Mouse (Mus musculus) heart, adult 2 months (tissue): Measurements from ENCODE around the gene Fgf4. TPM values are rescaled to one million over a fixed set of nuclear protein-coding genes. Genes with fewer than 3 reads are reported as not detected.
A peak's percentile ranks its signal among the peaks of the same experiment; 100 is the strongest.

Source experiments
- DNase-seq, 2 experiments: peaks; one replicate each; pipeline ENCODE4 v3.0.0; 2021
- H3K27ac ChIP-seq: fragments of 200-600 bp; 2 replicates; pipeline ENCODE4 v1.8.1; 2022
- H3K27me3 ChIP-seq: fragments of 200-500 bp; 2 replicates; pipeline ENCODE4 v1.6.1; 2012; ENCODE audit warnings: mild to moderate bottlenecking, low read length, inconsistent platforms, mixed read lengths; ENCODE audit not compliant: control insufficient read depth, insufficient read depth
- H3K36me3 ChIP-seq: fragments of 200-500 bp; 2 replicates; pipeline ENCODE4 v1.6.1; 2012; ENCODE audit warnings: low read length, inconsistent platforms; ENCODE audit not compliant: control insufficient read depth, insufficient read depth
- H3K4me1 ChIP-seq: fragments of 200-500 bp; 2 replicates; pipeline ENCODE4 v1.6.1; 2011; ENCODE audit warnings: low read length; ENCODE audit not compliant: control insufficient read depth, insufficient read depth
- H3K4me3 ChIP-seq: fragments of 200-600 bp; 2 replicates; pipeline ENCODE4 v1.8.1; 2022
- H3K79me2 ChIP-seq: fragments of 200-500 bp; replicated peaks from 2 replicates; pipeline ENCODE4 v1.6.1; 2012; ENCODE audit warnings: mild to moderate bottlenecking, inconsistent platforms, low read length, moderate library complexity, mixed read lengths; ENCODE audit not compliant: control insufficient read depth, insufficient read depth
- H3K9ac ChIP-seq: fragments of 200-500 bp; 2 replicates; pipeline ENCODE4 v1.6.1; 2012; ENCODE audit warnings: low read depth, mild to moderate bottlenecking, control low read depth, inconsistent platforms, low read length, mixed read lengths
- CTCF ChIP-seq: fragments of 200-600 bp; IDR thresholded peaks from 2 replicates; pipeline ENCODE4 v1.8.1; 2022; ENCODE audit warnings: antibody characterized with exemption, mild to moderate bottlenecking, moderate library complexity
- EP300 ChIP-seq: fragments of 200-500 bp; IDR thresholded peaks from 2 replicates; pipeline ENCODE4 v1.6.1; 2011; ENCODE audit warnings: low read depth, low read length, control low read depth; ENCODE audit not compliant: insufficient read depth
- POLR2A ChIP-seq: fragments of 200-500 bp; IDR thresholded peaks from 2 replicates; pipeline ENCODE4 v1.6.1; 2011; ENCODE audit warnings: mild to moderate bottlenecking, low read depth, low read length, control low read depth; ENCODE audit not compliant: insufficient read depth
- WGBS: fragments of 180-500 bp; shearing (Covaris S2); methylation state at CpG from one replicate; pipeline ENCODE4 v1.1.7; 2018; 5-methylcytosine and 5-hydroxymethylcytosine counted together
- intact Hi-C: fragments of 180-260 bp; cut with DNase I; formaldehyde crosslinking; loops from one replicate; pipeline ENCODE4 v1.15.1; 2025
- long read RNA-seq: library from polyadenylated mRNA; stranded (forward); transcript quantifications from one replicate; pipeline ENCODE4 v2.0.0, GENCODE M21; 2021
- polyA plus RNA-seq: library from polyadenylated mRNA; depleted of rRNA; stranded (reverse); fragments of >200 nt; gene quantifications from 2 replicates; pipeline ENCODE4 v1.2.3, GENCODE M21; 2012; rRNA removed
- total RNA-seq, 2 experiments: library from RNA; stranded (reverse); gene quantifications; 2 replicates each; pipeline ENCODE4 v1.2.3; 2021

The Fgf4 gene
- total RNA-seq (not detected), polyA plus RNA-seq (not detected in 2 replicates)
- long read RNA-seq: 0 reads

DNA sequence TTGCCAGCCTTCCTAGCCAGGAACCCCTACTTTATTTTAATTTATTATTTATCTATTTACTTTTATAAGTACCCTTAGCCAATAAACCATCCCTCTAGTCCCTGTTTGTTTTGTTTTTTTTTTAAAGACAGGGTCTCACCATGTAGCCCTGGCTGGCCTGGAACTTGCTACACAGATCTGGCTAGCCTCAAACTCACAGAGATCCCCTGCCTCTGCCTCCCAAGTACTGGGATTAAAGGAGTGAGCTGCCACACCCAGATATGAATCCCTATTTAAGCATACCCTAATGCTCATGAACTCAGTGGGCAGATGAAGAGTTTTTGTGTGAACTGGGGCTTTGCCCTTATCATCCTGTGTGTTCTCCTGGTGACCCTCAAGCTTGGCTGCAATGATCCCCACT lies at the start of gene Fgf4:
Gene Fgf4, plus strand, starts transcription at position 301 of the 400 bp plus-strand sequence.
- H3K79me2 ChIP-seq: no peaks in the 10 kb centered on the region
- H3K4me3 ChIP-seq: no peak within 1 kb of the TSS
- H3K9ac ChIP-seq: no peak within 1 kb of the TSS
- TF ChIP-seq POLR2A: no peak
- TF ChIP-seq EP300: no peak
- TF ChIP-seq CTCF: no peak
- H3K27me3 ChIP-seq: no peaks in the 10 kb centered on the region
- no peak for DNase-seq
- no peaks in the 10 kb centered on the region for H3K4me1 ChIP-seq
- no peaks in the 10 kb centered on the region for H3K36me3 ChIP-seq
- no peak within 1 kb of the TSS for H3K27ac ChIP-seq
- intact Hi-C loops: loop anchor here (2.0 kb wide), 1 partner anchor 48 kb away; no protein-coding TSS in a partner anchor

DNA sequence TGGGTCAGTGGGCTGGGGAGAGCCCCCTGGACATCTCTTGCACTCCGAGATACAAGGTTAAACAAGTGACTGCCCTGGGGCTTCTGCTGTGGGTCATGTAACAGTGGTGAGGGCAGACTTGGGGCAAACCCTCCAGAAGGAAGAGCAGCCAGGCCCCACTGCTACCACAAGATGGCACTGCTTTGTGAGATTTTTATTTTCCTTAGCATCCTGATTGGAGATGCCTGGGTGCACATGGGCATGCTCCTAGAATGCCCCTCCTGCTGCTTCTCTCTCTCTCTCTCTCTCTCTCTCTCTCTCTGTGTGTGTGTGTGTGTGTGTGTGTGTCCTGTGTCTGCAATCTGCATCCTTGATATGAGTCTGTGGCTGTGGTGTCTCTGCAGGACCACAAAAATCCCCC lies 48.7 kb upstream of the Fgf4 start:
- Histone ChIP-seq H3K4me1 (peaks cover 2% of the 10 kb centered on the region; the same call in 1 of the 2 replicates), H3K36me3 (no peaks in the 10 kb centered on the region), H3K79me2 (no peaks in the 10 kb centered on the region), H3K27me3 (no peaks in the 10 kb centered on the region), H3K4me3 (no peak overlapping the region), H3K27ac (no peak overlapping the region), H3K9ac (no peak overlapping the region)
- WGBS: 57% methylated on average over 1 of the region's 1 CpGs
- DNase-seq: no peak
- no peak for TF ChIP-seq POLR2A
- peak; percentile 68 for TF ChIP-seq CTCF
- TF ChIP-seq EP300: no peak
- intact Hi-C loops: loop anchor here (1.0 kb wide), 1 partner anchor 96 kb away; no protein-coding TSS in a partner anchor

DNA sequence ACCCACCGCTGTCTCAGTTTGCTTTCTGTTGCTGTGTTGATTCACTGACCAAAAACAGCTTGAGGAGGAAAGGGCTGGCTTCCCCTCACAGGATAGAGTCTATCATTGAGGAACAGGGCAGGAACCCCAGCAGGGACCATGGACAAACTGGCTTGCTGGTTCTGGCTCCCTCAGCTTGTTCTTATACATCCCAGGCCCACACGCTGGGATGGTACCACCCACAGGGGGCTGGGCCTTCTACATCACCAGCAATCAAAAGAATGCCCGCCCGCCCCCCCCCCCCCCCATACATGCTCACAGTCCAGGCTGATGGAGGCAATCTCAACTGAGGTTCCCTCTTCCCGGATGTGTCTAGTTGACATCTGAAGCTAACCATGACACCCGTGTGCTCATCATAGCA lies 40.1 kb upstream of the Fgf4 start:
- H3K4me3 ChIP-seq: no peak overlapping the region

DNA sequence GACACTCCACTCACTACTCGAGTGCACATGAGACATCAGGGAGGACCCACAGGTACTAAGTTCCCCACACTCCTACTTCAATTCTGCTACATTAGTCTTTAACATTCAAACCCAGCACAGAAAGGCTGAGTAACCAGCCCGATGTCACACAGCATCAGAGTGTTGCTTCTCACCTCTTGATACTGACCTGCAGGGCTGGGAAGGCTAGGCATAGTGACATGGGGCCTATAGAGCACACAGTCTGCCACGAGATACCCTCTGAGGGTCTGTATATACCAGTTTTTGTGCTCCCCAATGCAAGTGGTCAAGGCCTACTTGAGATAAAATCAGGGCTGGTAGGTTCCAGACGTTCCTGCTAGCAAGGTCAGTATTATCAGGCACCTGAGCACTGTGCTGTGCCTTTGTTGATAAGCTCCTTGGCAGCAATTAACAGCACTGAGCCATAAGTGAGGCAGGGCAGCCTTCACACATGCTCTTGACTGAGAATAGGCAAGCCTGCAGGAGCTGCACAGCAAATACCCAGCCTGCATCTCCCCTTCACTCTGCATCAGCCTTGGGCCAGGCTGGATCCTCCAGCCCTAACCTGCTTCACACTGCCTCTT lies 39.1 kb upstream of the Fgf4 start:
- no peak overlapping the region for H3K27ac ChIP-seq
- H3K27me3 ChIP-seq: no peaks in the 10 kb centered on the region
- H3K36me3 ChIP-seq: no peaks in the 10 kb centered on the region
- no peak for DNase-seq
- intact Hi-C loops: no loop called here
- no peaks in the 10 kb centered on the region for H3K79me2 ChIP-seq
- WGBS: 50% methylated on average over 4 of the region's 4 CpGs
- TF ChIP-seq EP300 (no peak), CTCF (no peak), POLR2A (no peak)
- no peak overlapping the region for H3K4me3 ChIP-seq
- H3K4me1 ChIP-seq: no peaks in the 10 kb centered on the region
- H3K9ac ChIP-seq: no peak overlapping the region

More for the DNA sequence above, 40.1 kb upstream of the Fgf4 start:
- Histone ChIP-seq H3K27ac (no peak overlapping the region), H3K9ac (no peak overlapping the region), H3K4me1 (no peaks in the 10 kb centered on the region), H3K27me3 (no peaks in the 10 kb centered on the region), H3K36me3 (no peaks in the 10 kb centered on the region), H3K79me2 (no peaks in the 10 kb centered on the region)
- no peak for TF ChIP-seq POLR2A
- TF ChIP-seq EP300: no peak
- TF ChIP-seq CTCF: no peak
- no peak for DNase-seq
- WGBS: 67% methylated on average over 6 of the region's 6 CpGs
- intact Hi-C loops: no loop called here

DNA sequence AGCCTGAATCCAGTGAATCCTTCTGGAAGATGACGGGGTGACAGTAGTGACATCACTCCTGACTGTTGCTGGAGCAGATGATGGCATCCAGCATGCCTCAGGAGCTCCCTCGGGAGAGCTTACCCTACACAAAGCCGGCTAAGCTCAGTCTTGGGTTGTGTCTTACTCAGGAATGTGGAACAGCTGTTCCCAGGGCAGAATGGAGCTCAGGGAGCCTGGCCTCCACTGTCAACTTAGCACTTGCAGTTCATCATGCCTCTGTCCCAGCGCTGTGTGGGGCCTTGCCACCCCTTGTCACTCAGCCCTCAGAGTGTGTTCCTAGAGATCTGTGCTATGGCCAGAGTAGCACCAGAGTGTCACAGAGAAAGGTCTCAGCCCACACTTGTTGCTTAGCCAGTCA lies 35.6 kb upstream of the Fgf4 start:
- Histone ChIP-seq H3K79me2 (no peaks in the 10 kb centered on the region), H3K9ac (no peak overlapping the region), H3K4me1 (no peaks in the 10 kb centered on the region), H3K27ac (no peak overlapping the region), H3K36me3 (no peaks in the 10 kb centered on the region), H3K27me3 (no peaks in the 10 kb centered on the region), H3K4me3 (no peak overlapping the region)
- WGBS: 37% methylated on average over 4 of the region's 4 CpGs
- no peak for DNase-seq
- intact Hi-C loops: no loop called here
- TF ChIP-seq EP300 (no peak), CTCF (no peak), POLR2A (no peak)

DNA sequence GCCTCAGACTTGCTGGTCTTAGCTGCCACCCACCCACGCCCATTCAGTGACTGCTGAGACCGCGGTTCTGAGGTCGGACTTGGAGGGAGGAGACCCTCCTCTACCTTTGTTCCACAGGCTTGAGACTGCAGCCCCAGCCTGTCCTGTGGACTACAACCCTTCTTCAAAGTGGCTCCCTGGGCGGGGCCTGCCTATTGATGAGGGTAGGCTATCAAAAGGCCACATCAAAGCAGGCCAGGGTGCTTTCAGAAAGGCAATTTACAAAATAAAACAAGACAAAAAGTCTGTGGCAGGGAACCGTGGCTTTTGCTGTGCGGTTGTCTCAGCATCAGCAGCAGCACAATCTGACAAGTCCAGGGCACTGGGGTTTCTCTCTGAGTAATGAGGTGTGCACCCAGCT lies 25.3 kb upstream of the Fgf4 start:
- Histone ChIP-seq H3K27me3 (no peaks in the 10 kb centered on the region), H3K4me3 (no peak overlapping the region), H3K27ac (no peak overlapping the region), H3K9ac (no peak overlapping the region), H3K4me1 (no peaks in the 10 kb centered on the region), H3K79me2 (no peaks in the 10 kb centered on the region), H3K36me3 (no peaks in the 10 kb centered on the region)
- intact Hi-C loops: no loop called here
- no peak for DNase-seq
- 67% methylated on average over 7 of the region's 7 CpGs for WGBS
- TF ChIP-seq CTCF (no peak), POLR2A (no peak), EP300 (no peak)
